Mouse (Mus musculus): ENCODE data around the gene Nuak2. TPM values are rescaled to one million over a fixed set of nuclear protein-coding genes. Genes with fewer than 3 reads are reported as not detected.

Gene Nuak2
- polyA plus RNA-seq, 1 experiment: 16.4 TPM

- H3K27ac ChIP-seq (ENCODE audit: control insufficient read depth, insufficient read depth, low read depth, low read length, poor library complexity): no peak overlapping the region
- H3K4me1 ChIP-seq (ENCODE audit: control insufficient read depth, insufficient read depth, low read length): peaks cover 5% of the 10 kb centered on the region
- WGBS: 64% methylated on average over 4 of the region's 4 CpGs
- no peak overlapping the region for H3K4me3 ChIP-seq (replicated peaks; ENCODE audit: control insufficient read depth, low read depth, low read length)
- TF ChIP-seq POLR2A (IDR thresholded peaks at IDR 0.05; ENCODE audit: borderline replicate concordance, control insufficient read depth, low read depth, low read length) (no peak), CTCF (IDR thresholded peaks at IDR 0.05; ENCODE audit: control insufficient read depth, insufficient read depth, low read length) (no peak)
Measured at GRCm38 (mm10) chr1:132333675-132334141, 17.8 kb downstream of the Nuak2 start.

GRCm38 (mm10) chr1:132334178-132334801 lies 18.4 kb downstream of the Nuak2 start:
- Histone ChIP-seq H3K27ac (ENCODE audit: control insufficient read depth, insufficient read depth, low read depth, low read length, poor library complexity) (peak overlapping the region; percentile 66), H3K4me1 (ENCODE audit: control insufficient read depth, insufficient read depth, low read length) (peaks cover 5% of the 10 kb centered on the region), H3K4me3 (replicated peaks; ENCODE audit: control insufficient read depth, low read depth, low read length) (no peak overlapping the region)
- 52% methylated on average over 6 of the region's 6 CpGs for WGBS
- TF ChIP-seq CTCF (IDR thresholded peaks at IDR 0.05; ENCODE audit: control insufficient read depth, insufficient read depth, low read length) (no peak), POLR2A (IDR thresholded peaks at IDR 0.05; ENCODE audit: borderline replicate concordance, control insufficient read depth, low read depth, low read length) (no peak)

GRCm38 (mm10) chr1:132335378-132335965 lies 19.5 kb downstream of the Nuak2 start:
- WGBS: 86% methylated on average over 12 of the region's 12 CpGs
- no peak overlapping the region for H3K4me3 ChIP-seq (replicated peaks; ENCODE audit: control insufficient read depth, low read depth, low read length)
- TF ChIP-seq CTCF (IDR thresholded peaks at IDR 0.05; ENCODE audit: control insufficient read depth, insufficient read depth, low read length) (no peak), POLR2A (IDR thresholded peaks at IDR 0.05; ENCODE audit: borderline replicate concordance, control insufficient read depth, low read depth, low read length) (no peak)
- H3K27ac ChIP-seq (ENCODE audit: control insufficient read depth, insufficient read depth, low read depth, low read length, poor library complexity): no peak overlapping the region
- H3K4me1 ChIP-seq (ENCODE audit: control insufficient read depth, insufficient read depth, low read length): peaks cover 5% of the 10 kb centered on the region

- Histone ChIP-seq H3K4me1 (ENCODE audit: control insufficient read depth, insufficient read depth, low read length) (peaks cover 8% of the 10 kb centered on the region), H3K27ac (ENCODE audit: control insufficient read depth, insufficient read depth, low read depth, low read length, poor library complexity) (no peak overlapping the region), H3K4me3 (replicated peaks; ENCODE audit: control insufficient read depth, low read depth, low read length) (no peak overlapping the region)
- WGBS: 22% methylated on average over 6 of the region's 6 CpGs
- no peak for TF ChIP-seq POLR2A (IDR thresholded peaks at IDR 0.05; ENCODE audit: borderline replicate concordance, control insufficient read depth, low read depth, low read length)
- no peak for TF ChIP-seq CTCF (IDR thresholded peaks at IDR 0.05; ENCODE audit: control insufficient read depth, insufficient read depth, low read length)
Measured at GRCm38 (mm10) chr1:132336921-132337320, 21.0 kb downstream of the Nuak2 start.

- Histone ChIP-seq H3K4me1 (ENCODE audit: control insufficient read depth, insufficient read depth, low read length) (peaks cover 11% of the 10 kb centered on the region), H3K27ac (ENCODE audit: control insufficient read depth, insufficient read depth, low read depth, low read length, poor library complexity) (no peak overlapping the region), H3K4me3 (replicated peaks; ENCODE audit: control insufficient read depth, low read depth, low read length) (no peak overlapping the region)
- TF ChIP-seq POLR2A (IDR thresholded peaks at IDR 0.05; ENCODE audit: borderline replicate concordance, control insufficient read depth, low read depth, low read length): no peak
- TF ChIP-seq CTCF (IDR thresholded peaks at IDR 0.05; ENCODE audit: control insufficient read depth, insufficient read depth, low read length): no peak
- 64% methylated on average over 8 of the region's 8 CpGs for WGBS
Measured at GRCm38 (mm10) chr1:132338027-132338660, 22.2 kb downstream of the Nuak2 start.

GRCm38 (mm10) chr1:132341731-132342501 lies 26.0 kb downstream of the Nuak2 start:
- H3K27ac ChIP-seq (ENCODE audit: control insufficient read depth, insufficient read depth, low read depth, low read length, poor library complexity): peak overlapping the region; percentile 46
- peak overlapping the region; percentile 2 for H3K4me3 ChIP-seq (replicated peaks; ENCODE audit: control insufficient read depth, low read depth, low read length)
- WGBS: under 1% methylated on average over 5 of the region's 5 CpGs
- TF ChIP-seq CTCF (IDR thresholded peaks at IDR 0.05; ENCODE audit: control insufficient read depth, insufficient read depth, low read length): no peak
- no peak for TF ChIP-seq POLR2A (IDR thresholded peaks at IDR 0.05; ENCODE audit: borderline replicate concordance, control insufficient read depth, low read depth, low read length)
- H3K4me1 ChIP-seq (ENCODE audit: control insufficient read depth, insufficient read depth, low read length): peaks cover 10% of the 10 kb centered on the region

GRCm38 (mm10) chr1:132342518-132342917 lies 26.6 kb downstream of the Nuak2 start:
- Histone ChIP-seq H3K4me1 (ENCODE audit: control insufficient read depth, insufficient read depth, low read length) (peaks cover 8% of the 10 kb centered on the region), H3K27ac (ENCODE audit: control insufficient read depth, insufficient read depth, low read depth, low read length, poor library complexity) (peak overlapping the region; percentile 46), H3K4me3 (replicated peaks; ENCODE audit: control insufficient read depth, low read depth, low read length) (peak overlapping the region; percentile 39)
- TF ChIP-seq POLR2A (IDR thresholded peaks at IDR 0.05; ENCODE audit: borderline replicate concordance, control insufficient read depth, low read depth, low read length) (no peak), CTCF (IDR thresholded peaks at IDR 0.05; ENCODE audit: control insufficient read depth, insufficient read depth, low read length) (no peak)
- WGBS: 53% methylated on average over 3 of the region's 3 CpGs

- Histone ChIP-seq H3K4me1 (ENCODE audit: control insufficient read depth, insufficient read depth, low read length) (peaks cover 8% of the 10 kb centered on the region), H3K27ac (ENCODE audit: control insufficient read depth, insufficient read depth, low read depth, low read length, poor library complexity) (peak overlapping the region; percentile 16; the same call in 1 of the 2 replicates), H3K4me3 (replicated peaks; ENCODE audit: control insufficient read depth, low read depth, low read length) (no peak overlapping the region)
- no peak for TF ChIP-seq CTCF (IDR thresholded peaks at IDR 0.05; ENCODE audit: control insufficient read depth, insufficient read depth, low read length)
- TF ChIP-seq POLR2A (IDR thresholded peaks at IDR 0.05; ENCODE audit: borderline replicate concordance, control insufficient read depth, low read depth, low read length): no peak
- WGBS: 81% methylated on average over 2 of the region's 2 CpGs
Measured at GRCm38 (mm10) chr1:132343191-132343590, 27.3 kb downstream of the Nuak2 start.
